In genomic region chr9:74868336-74868950, GRCm38 (mm10) we compare ENCODE assay signal across 10 mouse cellular contexts. TPM values are rescaled to one million over a fixed set of nuclear protein-coding genes. Genes with fewer than 3 reads are reported as not detected.
A peak's percentile ranks its signal among the peaks of the same experiment; 100 is the strongest.
DNase-seq lines count a peak whose midpoint lies in the region; ATAC-seq lines count a peak whose summit lies in the region.
"Had no signal": no experiment of that assay in that cellular context is flagged by ENCODE, and none has a peak within 500 bp of the region (broad histone marks: within the 10 kb centered on the region; RNA-seq: fewer than 3 reads in every experiment).

No protein-coding gene starts in this region.

- ATAC-seq in forebrain, embryonic 13.5 days: no peak
- peak; percentile 24; the same call in 1 of the 2 replicates for ATAC-seq in midbrain, embryonic 12.5 days (ENCODE audit: low FRiP score, low read depth)
- no peak for ATAC-seq in megakaryocyte-erythroid progenitor cell, adult 5-6 weeks (replicated peaks; ENCODE audit: low FRiP score, low TSS enrichment, poor library complexity, severe bottlenecking)

- H3K4me1 ChIP-seq in forebrain, embryonic 13.5 days: peaks cover 27% of the 10 kb centered on the region
- peaks cover 23% of the 10 kb centered on the region for H3K4me1 ChIP-seq in midbrain, embryonic 12.5 days

- peaks cover 88% of the 10 kb centered on the region for H3K27me3 ChIP-seq in forebrain, embryonic 13.5 days
- peaks cover 61% of the 10 kb centered on the region for H3K27me3 ChIP-seq in midbrain, embryonic 12.5 days

- WGBS in forebrain, embryonic 13.5 days: 3% methylated on average over 22 of the region's 22 CpGs
- 3% methylated on average over 22 of the region's 22 CpGs for WGBS in midbrain, embryonic 12.5 days

- no peaks in the 10 kb centered on the region for H3K36me3 ChIP-seq in forebrain, embryonic 13.5 days (ENCODE audit: poor library complexity, severe bottlenecking)
- H3K36me3 ChIP-seq in midbrain, embryonic 12.5 days: no peaks in the 10 kb centered on the region

- peak; percentile 35 to 62 for DNase-seq in adrenal gland, adult (ENCODE audit: inconsistent age in 2 of 2, low spot score in 1 of 2)
- no peak for DNase-seq in adrenal gland, adult 18-20 months (ENCODE audit: low spot score in 2 of 2)
- peak; percentile 15 for DNase-seq in 3T3-L1 (ENCODE audit: low read depth, low spot score)
- no peak for DNase-seq in cerebellum, adult 9-11 months
- no peak for DNase-seq in spleen, adult 18-20 months

- H3K4me3 ChIP-seq in forebrain, embryonic 13.5 days: no peak overlapping the region
- peak overlapping the region; percentile 61 for H3K4me3 ChIP-seq in midbrain, embryonic 12.5 days

- no peak overlapping the region for H3K9ac ChIP-seq in forebrain, embryonic 13.5 days
- H3K9ac ChIP-seq in midbrain, embryonic 12.5 days (replicated peaks): peak overlapping the region; percentile 45; the same call in 1 of the 2 replicates
- H3K9ac ChIP-seq: liver, embryonic 14.5 days had no signal

- H3K4me2 ChIP-seq in forebrain, embryonic 13.5 days: peak overlapping the region; percentile 18
- H3K4me2 ChIP-seq in midbrain, embryonic 12.5 days (replicated peaks): peak overlapping the region; percentile 86

- H3K9me3 ChIP-seq in forebrain, embryonic 13.5 days (replicated peaks): no peaks in the 10 kb centered on the region
- H3K9me3 ChIP-seq in midbrain, embryonic 12.5 days: no peaks in the 10 kb centered on the region

- H3K27ac ChIP-seq in forebrain, embryonic 13.5 days: no peak overlapping the region
- peak overlapping the region; percentile 87 for H3K27ac ChIP-seq in midbrain, embryonic 12.5 days (replicated peaks)
- H3K27ac ChIP-seq: liver, embryonic 14.5 days had no signal

RNA-seq across cellular contexts. Expression of gene Onecut1, which starts 6.7 kb away (rescaled TPM):
- total RNA-seq in adrenal gland, adult 18-20 months (2021): not detected
- 1.2 and 2.2 TPM in 2 replicates for polyA plus RNA-seq in forebrain, embryonic 13.5 days (2015; fragmentation: Nextera tagmentation; extraction: Ambion mirVana)
- 16.4 and 18.0 TPM in 2 replicates for polyA plus RNA-seq in midbrain, embryonic 12.5 days (2016; fragmentation: Nextera tagmentation; extraction: Ambion mirVana)
- not detected in 2 replicates for total RNA-seq in megakaryocyte-erythroid progenitor cell, adult 5-6 weeks (2014; fragmentation: Nextera tagmentation)
- not detected in 2 replicates for total RNA-seq in megakaryocyte-erythroid progenitor cell, adult 5-6 weeks (2017)
- total RNA-seq: hematopoietic stem cell, adult 5-6 weeks had no signal

Comparison
In these comparisons a context has a peak if more than half of its experiments do, and no peak if none do; other contexts are left out.
1. DNase-seq: peak in adrenal gland, adult (2 of 2) and 3T3-L1 (single experiment); none in adrenal gland, adult 18-20 months (0 of 2), cerebellum, adult 9-11 months (single experiment) and spleen, adult 18-20 months (0 of 2).